Mouse (Mus musculus): ENCODE results near the gene Hist1h2bp. TPM values are rescaled to one million over a fixed set of nuclear protein-coding genes. Genes with fewer than 3 reads are reported as not detected.
A peak's percentile ranks its signal among the peaks of the same experiment; 100 is the strongest.
"Not testable (repeated sequence)": the region's sequence is repeated elsewhere in the genome, so short reads cannot be mapped to it uniquely, and the experiment has no call there.

Hist1h2bp gene
- polyA plus RNA-seq, 1 experiment from 2014 or later: 2.9 TPM

DNA sequence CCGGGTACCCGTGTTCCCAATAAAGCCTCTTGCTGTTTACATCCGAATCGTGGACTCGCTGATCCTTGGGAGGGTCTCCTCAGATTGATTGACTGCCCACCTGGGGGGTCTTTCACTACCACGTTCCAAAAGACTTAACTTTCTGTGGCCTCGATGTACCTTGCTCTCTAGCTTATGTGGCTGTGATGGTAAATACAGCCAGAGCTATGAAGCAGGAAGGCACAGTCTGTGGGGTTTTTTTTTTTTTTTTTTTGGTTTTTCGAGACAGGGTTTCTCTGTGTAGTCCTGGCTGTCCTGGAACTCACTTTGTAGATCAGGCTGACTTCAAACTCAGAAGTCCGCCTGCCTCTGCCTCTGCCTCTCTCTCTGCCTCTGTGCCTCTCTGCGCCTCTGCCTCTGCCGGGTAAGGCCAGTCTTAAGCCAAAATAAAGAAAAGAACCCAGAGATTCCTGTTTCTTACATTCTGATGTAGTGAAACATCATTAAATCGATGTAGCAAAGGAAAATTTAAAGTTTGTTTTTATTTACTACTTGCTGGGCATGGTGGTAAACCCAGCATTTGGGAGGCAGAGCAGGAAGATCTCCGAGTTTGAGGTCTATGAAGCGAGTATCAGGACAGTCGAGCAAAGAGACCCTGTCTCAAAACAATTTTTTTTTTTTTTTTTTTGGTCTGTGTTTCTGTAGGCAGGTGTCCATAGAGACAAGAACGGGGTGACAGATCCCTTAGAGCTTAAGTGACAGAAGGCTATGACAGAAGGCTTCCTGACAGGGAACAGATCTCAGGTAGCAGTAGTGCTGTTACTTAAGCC, 33.0 kb downstream of the Hist1h2bp start:
- not testable (repeated sequence) for H3K4me1 ChIP-seq (replicated peaks; ENCODE audit: control insufficient read depth, insufficient read depth, low read length); H3K4me3 ChIP-seq (ENCODE audit: low read depth, low read length); H3K36me3 ChIP-seq (ENCODE audit: control insufficient read depth, insufficient read depth, low read length); H3K9ac ChIP-seq (ENCODE audit: low read depth, low read length); H3K27me3 ChIP-seq (ENCODE audit: control insufficient read depth, insufficient read depth, low read length); H3K27ac ChIP-seq (ENCODE audit: low read depth, low read length); H3K4me2 ChIP-seq (replicated peaks; ENCODE audit: low read depth, low read length); H3K9me3 ChIP-seq (ENCODE audit: control insufficient read depth, low read length); DNase-seq (ENCODE audit: low spot score); ATAC-seq (ENCODE audit: low FRiP score)
- WGBS: 76% methylated on average over 6 of the region's 16 CpGs

- DNase-seq (ENCODE audit: low spot score): no peak
- Histone ChIP-seq H3K9me3 (ENCODE audit: control insufficient read depth, low read length) (no peaks in the 10 kb centered on the region), H3K4me1 (replicated peaks; ENCODE audit: control insufficient read depth, insufficient read depth, low read length) (no peaks in the 10 kb centered on the region), H3K27ac (ENCODE audit: low read depth, low read length) (no peak overlapping the region), H3K9ac (ENCODE audit: low read depth, low read length) (no peak overlapping the region), H3K4me3 (ENCODE audit: low read depth, low read length) (no peak overlapping the region), H3K27me3 (ENCODE audit: control insufficient read depth, insufficient read depth, low read length) (no peaks in the 10 kb centered on the region), H3K4me2 (replicated peaks; ENCODE audit: low read depth, low read length) (no peak overlapping the region), H3K36me3 (ENCODE audit: control insufficient read depth, insufficient read depth, low read length) (no peaks in the 10 kb centered on the region)
- no peak for ATAC-seq (ENCODE audit: low FRiP score)
- 94% methylated on average over 3 of the region's 3 CpGs for WGBS
Measured at GRCm38 (mm10) chr13:21828511-21828910, 41.2 kb downstream of the Hist1h2bp start.

DNA sequence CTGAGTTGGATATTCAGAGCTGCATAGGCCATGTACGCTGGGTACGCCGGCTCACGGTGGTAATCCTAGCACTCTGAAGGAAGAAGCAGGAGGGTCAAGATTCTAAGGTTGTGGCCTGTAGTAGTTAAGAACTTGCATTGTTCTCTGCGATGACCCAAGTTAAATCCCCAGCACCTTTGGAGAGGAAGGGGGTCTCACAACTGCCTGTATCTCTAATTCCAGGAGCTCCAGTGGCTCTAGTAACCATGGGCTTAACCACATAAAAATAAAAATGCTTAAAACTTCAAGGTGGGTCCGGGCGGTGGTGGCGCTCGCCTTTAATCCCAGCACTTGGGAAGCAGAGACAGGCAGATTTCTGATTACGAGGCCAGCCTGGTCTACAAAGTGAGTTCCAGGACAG, 43.1 kb downstream of the Hist1h2bp start:
- ATAC-seq (ENCODE audit: low FRiP score): no peak
- Histone ChIP-seq H3K4me2 (replicated peaks; ENCODE audit: low read depth, low read length) (no peak overlapping the region), H3K27me3 (ENCODE audit: control insufficient read depth, insufficient read depth, low read length) (no peaks in the 10 kb centered on the region), H3K36me3 (ENCODE audit: control insufficient read depth, insufficient read depth, low read length) (no peaks in the 10 kb centered on the region), H3K27ac (ENCODE audit: low read depth, low read length) (no peak overlapping the region), H3K9ac (ENCODE audit: low read depth, low read length) (no peak overlapping the region), H3K4me1 (replicated peaks; ENCODE audit: control insufficient read depth, insufficient read depth, low read length) (no peaks in the 10 kb centered on the region), H3K4me3 (ENCODE audit: low read depth, low read length) (no peak overlapping the region), H3K9me3 (ENCODE audit: control insufficient read depth, low read length) (no peaks in the 10 kb centered on the region)
- 87% methylated on average over 10 of the region's 10 CpGs for WGBS
- no peak for DNase-seq (ENCODE audit: low spot score)

GRCm38 (mm10) chr13:21831418-21832394, 44.4 kb downstream of the Hist1h2bp start, which contains the start of gene Hist1h4n:
Gene Hist1h4n (minus strand): TSS chr13:21832196.
- not testable (repeated sequence) for H3K9ac ChIP-seq (ENCODE audit: low read depth, low read length); DNase-seq (ENCODE audit: low spot score); H3K27ac ChIP-seq (ENCODE audit: low read depth, low read length); H3K4me1 ChIP-seq (replicated peaks; ENCODE audit: control insufficient read depth, insufficient read depth, low read length); H3K9me3 ChIP-seq (ENCODE audit: control insufficient read depth, low read length); H3K36me3 ChIP-seq (ENCODE audit: control insufficient read depth, insufficient read depth, low read length); H3K27me3 ChIP-seq (ENCODE audit: control insufficient read depth, insufficient read depth, low read length)
- WGBS: 0% methylated on average over 18 of the region's 58 CpGs
- Histone ChIP-seq H3K4me3 (ENCODE audit: low read depth, low read length) (0 out of 2 replicates have a peak within 1 kb of the TSS, but pooled peaks have one; percentile 12), H3K4me2 (replicated peaks; ENCODE audit: low read depth, low read length) (peak within 1 kb of the TSS; percentile 7; the same call in 1 of the 2 replicates)
- ATAC-seq (ENCODE audit: low FRiP score): peak; percentile 86

DNA sequence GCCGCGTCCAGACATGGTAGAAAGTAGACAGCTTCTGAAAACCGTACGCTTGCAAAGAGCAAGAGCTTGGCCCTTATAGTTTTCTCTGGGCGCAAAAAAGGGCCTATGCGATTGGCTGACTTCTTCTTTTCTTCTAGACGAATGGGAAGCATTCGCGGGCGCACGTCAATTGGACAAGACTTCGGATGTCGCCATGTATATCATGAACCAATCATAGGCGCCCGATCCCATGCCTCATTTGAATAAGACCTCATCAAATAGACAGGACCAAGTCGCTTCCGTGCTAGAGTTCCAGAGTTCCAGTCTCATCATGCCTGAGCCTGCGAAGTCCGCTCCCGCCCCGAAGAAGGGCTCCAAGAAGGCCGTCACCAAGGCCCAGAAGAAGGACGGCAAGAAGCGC, 46.2 kb downstream of the Hist1h2bp start, which contains the start of the genes Hist1h2ap and Hist1h2br:
TSS of gene Hist1h2ap (minus strand) at position 47 of the 400 bp plus-strand sequence.
TSS of gene Hist1h2br (plus strand) at position 283 of the 400 bp plus-strand sequence.
- not testable (repeated sequence) for H3K9me3 ChIP-seq (ENCODE audit: control insufficient read depth, low read length); H3K9ac ChIP-seq (ENCODE audit: low read depth, low read length); H3K27me3 ChIP-seq (ENCODE audit: control insufficient read depth, insufficient read depth, low read length); H3K27ac ChIP-seq (ENCODE audit: low read depth, low read length); H3K36me3 ChIP-seq (ENCODE audit: control insufficient read depth, insufficient read depth, low read length); DNase-seq (ENCODE audit: low spot score); H3K4me2 ChIP-seq (replicated peaks; ENCODE audit: low read depth, low read length); H3K4me3 ChIP-seq (ENCODE audit: low read depth, low read length); H3K4me1 ChIP-seq (replicated peaks; ENCODE audit: control insufficient read depth, insufficient read depth, low read length)
- WGBS: no CpG with 5 or more reads among the region's 24 CpGs
- ATAC-seq (ENCODE audit: low FRiP score): peak; percentile 96

Other genes with a start within 250 kb of the Hist1h2bp start
- 0.05 and 0.25 TPM in 2 replicates for gene Olfr1366, start 244.7 kb upstream of the Hist1h2bp start, polyA plus RNA-seq (2014; fragmentation: Nextera tagmentation; extraction: Ambion mirVana)
- 0.17 TPM in 1 of 2 replicates, not detected in the other for gene Olfr1535, start 227.6 kb upstream of the Hist1h2bp start, polyA plus RNA-seq (2014; fragmentation: Nextera tagmentation; extraction: Ambion mirVana)
- gene Olfr1364, start 205.7 kb upstream of the Hist1h2bp start, polyA plus RNA-seq (2014; fragmentation: Nextera tagmentation; extraction: Ambion mirVana): not detected in 2 replicates
- gene Olfr1362, start 173.4 kb upstream of the Hist1h2bp start, polyA plus RNA-seq (2014; fragmentation: Nextera tagmentation; extraction: Ambion mirVana): not detected in 2 replicates
- gene Olfr11, start 144.9 kb upstream of the Hist1h2bp start, polyA plus RNA-seq (2014; fragmentation: Nextera tagmentation; extraction: Ambion mirVana): not detected in 2 replicates
- gene Olfr1361, start 124.1 kb upstream of the Hist1h2bp start, polyA plus RNA-seq (2014; fragmentation: Nextera tagmentation; extraction: Ambion mirVana): not detected in 2 replicates
- gene Olfr1360, start 110.1 kb upstream of the Hist1h2bp start, polyA plus RNA-seq (2014; fragmentation: Nextera tagmentation; extraction: Ambion mirVana): not detected in 2 replicates
- gene Olfr1359, start 89.3 kb upstream of the Hist1h2bp start, polyA plus RNA-seq (2014; fragmentation: Nextera tagmentation; extraction: Ambion mirVana): not detected in 2 replicates
- gene Hist1h2bl, start 71.3 kb upstream of the Hist1h2bp start, polyA plus RNA-seq (2014; fragmentation: Nextera tagmentation; extraction: Ambion mirVana): 2.1 and 3.0 TPM in 2 replicates
- 17.3 and 25.6 TPM in 2 replicates for gene Hist1h2ai, start 71.0 kb upstream of the Hist1h2bp start, polyA plus RNA-seq (2014; fragmentation: Nextera tagmentation; extraction: Ambion mirVana)
- 12.7 and 20.0 TPM in 2 replicates for gene Hist1h3h, start 69.8 kb upstream of the Hist1h2bp start, polyA plus RNA-seq (2014; fragmentation: Nextera tagmentation; extraction: Ambion mirVana)
- gene Hist1h2bm, start 65.4 kb upstream of the Hist1h2bp start, polyA plus RNA-seq (2014; fragmentation: Nextera tagmentation; extraction: Ambion mirVana): 4.2 and 4.3 TPM in 2 replicates
- 0.94 and 1.4 TPM in 2 replicates for gene Hist1h4j, start 52.4 kb upstream of the Hist1h2bp start, polyA plus RNA-seq (2014; fragmentation: Nextera tagmentation; extraction: Ambion mirVana)
- 2.4 and 8.0 TPM in 2 replicates for gene Hist1h4k, start 37.0 kb upstream of the Hist1h2bp start, polyA plus RNA-seq (2014; fragmentation: Nextera tagmentation; extraction: Ambion mirVana)
- 4.9 and 6.5 TPM in 2 replicates for gene Hist1h2ak, start 33.6 kb upstream of the Hist1h2bp start, polyA plus RNA-seq (2014; fragmentation: Nextera tagmentation; extraction: Ambion mirVana)
- 0.67 and 2.2 TPM in 2 replicates for gene Hist1h2bn, start 33.3 kb upstream of the Hist1h2bp start, polyA plus RNA-seq (2014; fragmentation: Nextera tagmentation; extraction: Ambion mirVana)
- gene Hist1h1b, start 6.8 kb upstream of the Hist1h2bp start, polyA plus RNA-seq (2014; fragmentation: Nextera tagmentation; extraction: Ambion mirVana): 19.1 TPM in 2 replicates
- 232 and 252 TPM in 2 replicates for gene Hist1h3i, start 4.1 kb upstream of the Hist1h2bp start, polyA plus RNA-seq (2014; fragmentation: Nextera tagmentation; extraction: Ambion mirVana)
- gene Hist1h2an, start 243 bp upstream of the Hist1h2bp start, polyA plus RNA-seq (2014; fragmentation: Nextera tagmentation; extraction: Ambion mirVana): 1.4 and 8.5 TPM in 2 replicates
- gene Hist1h2bq, start 22.7 kb downstream of the Hist1h2bp start, polyA plus RNA-seq (2014; fragmentation: Nextera tagmentation; extraction: Ambion mirVana): 17.8 and 18.7 TPM in 2 replicates
- 2.1 TPM in 1 of 2 replicates, not detected in the other for gene Hist1h2ao, start 23.0 kb downstream of the Hist1h2bp start, polyA plus RNA-seq (2014; fragmentation: Nextera tagmentation; extraction: Ambion mirVana)
- not detected in 2 replicates for gene Hist1h4m, start 24.3 kb downstream of the Hist1h2bp start, polyA plus RNA-seq (2014; fragmentation: Nextera tagmentation; extraction: Ambion mirVana)
- 13.4 and 14.6 TPM in 2 replicates for gene Hist1h4n, start 44.7 kb downstream of the Hist1h2bp start, polyA plus RNA-seq (2014; fragmentation: Nextera tagmentation; extraction: Ambion mirVana)
- gene Hist1h2ap, start 46.0 kb downstream of the Hist1h2bp start, polyA plus RNA-seq (2014; fragmentation: Nextera tagmentation; extraction: Ambion mirVana): 4,676 and 4,856 TPM in 2 replicates
- gene Hist1h2br, start 46.3 kb downstream of the Hist1h2bp start, polyA plus RNA-seq (2014; fragmentation: Nextera tagmentation; extraction: Ambion mirVana): 18.1 and 18.6 TPM in 2 replicates
- gene Zfp184, start 157.6 kb downstream of the Hist1h2bp start, polyA plus RNA-seq (2014; fragmentation: Nextera tagmentation; extraction: Ambion mirVana): 25.7 and 27.8 TPM in 2 replicates
- 0.11 TPM in 2 replicates for gene Pom121l2, start 193.7 kb downstream of the Hist1h2bp start, polyA plus RNA-seq (2014; fragmentation: Nextera tagmentation; extraction: Ambion mirVana)
- gene Prss16, start 222.3 kb downstream of the Hist1h2bp start, polyA plus RNA-seq (2014; fragmentation: Nextera tagmentation; extraction: Ambion mirVana): 0.51 TPM in 1 of 2 replicates, not detected in the other
- 8.4 and 11.9 TPM in 2 replicates for gene Hist1h2ah, start 248.1 kb downstream of the Hist1h2bp start, polyA plus RNA-seq (2014; fragmentation: Nextera tagmentation; extraction: Ambion mirVana)
- gene Hist1h2bk, start 248.4 kb downstream of the Hist1h2bp start, polyA plus RNA-seq (2014; fragmentation: Nextera tagmentation; extraction: Ambion mirVana): 7.2 and 10.2 TPM in 2 replicates

Data from hindbrain, embryonic 11.5 days (tissue).